ENCODE assay signal across 8 mouse cellular contexts in genomic region chr13:13516376-13517225, GRCm38 (mm10).
DNase-seq lines count a peak whose midpoint lies in the region; ATAC-seq and TF ChIP-seq lines count a peak whose summit lies in the region.

No protein-coding gene starts in this region.

- H3K27ac ChIP-seq in forebrain, embryonic 16.5 days (ENCODE audit: low read length): no peak overlapping the region
- H3K27ac ChIP-seq in neural tube, embryonic 15.5 days (replicated peaks): no peak overlapping the region
- H3K27ac ChIP-seq in testis, adult 2 months (ENCODE audit: control insufficient read depth, insufficient read depth, low read depth, low read length): no peak overlapping the region

- peak; percentile 30 for DNase-seq in c-Kit-positive CD71-positive TER-119-positive erythroid progenitor cells, embryonic 14.5 days (ENCODE audit: low spot score)
- DNase-seq in heart, postnatal 36 days: peak; percentile 90 to 96
- peak; percentile 88 for DNase-seq in layer of hippocampus, adult 11-12 months (ENCODE audit: low spot score)
- peak; percentile 90 for DNase-seq in lung, adult 2 months

- H3K9me3 ChIP-seq in E14TG2a.4 (ENCODE audit: low read length): no peaks in the 10 kb centered on the region
- H3K9me3 ChIP-seq in forebrain, embryonic 16.5 days (ENCODE audit: control insufficient read depth, low read length): no peaks in the 10 kb centered on the region
- H3K9me3 ChIP-seq in neural tube, embryonic 15.5 days (replicated peaks): no peaks in the 10 kb centered on the region

- no peaks in the 10 kb centered on the region for H3K27me3 ChIP-seq in E14TG2a.4 (ENCODE audit: insufficient read depth, low read length)
- no peaks in the 10 kb centered on the region for H3K27me3 ChIP-seq in forebrain, embryonic 16.5 days (replicated peaks; ENCODE audit: control insufficient read depth, insufficient read depth, low read length)
- H3K27me3 ChIP-seq in neural tube, embryonic 15.5 days (replicated peaks): no peaks in the 10 kb centered on the region
- H3K27me3 ChIP-seq in testis, adult 2 months (ENCODE audit: control insufficient read depth, insufficient read depth, low read length): no peaks in the 10 kb centered on the region

- ATAC-seq in forebrain, embryonic 16.5 days: peak; percentile 69
- ATAC-seq in neural tube, embryonic 15.5 days (ENCODE audit: low FRiP score): peak; percentile 87

- H3K4me1 ChIP-seq in E14TG2a.4 (replicated peaks; ENCODE audit: low read depth, low read length): peaks cover 14% of the 10 kb centered on the region
- no peaks in the 10 kb centered on the region for H3K4me1 ChIP-seq in forebrain, embryonic 16.5 days (replicated peaks; ENCODE audit: control insufficient read depth, insufficient read depth, low read length)
- H3K4me1 ChIP-seq in lung, adult 2 months (ENCODE audit: control insufficient read depth, insufficient read depth, low read length): no peaks in the 10 kb centered on the region; the same call in 1 of the 2 replicates
- no peaks in the 10 kb centered on the region for H3K4me1 ChIP-seq in neural tube, embryonic 15.5 days
- no peaks in the 10 kb centered on the region; the same call in 1 of the 2 replicates for H3K4me1 ChIP-seq in testis, adult 2 months (ENCODE audit: control insufficient read depth, insufficient read depth, low read length)

- no peak overlapping the region for H3K9ac ChIP-seq in forebrain, embryonic 16.5 days (replicated peaks; ENCODE audit: low read depth, low read length)
- peak overlapping the region; percentile 28; the same call in 1 of the 2 replicates for H3K9ac ChIP-seq in neural tube, embryonic 15.5 days (replicated peaks)

- H3K4me2 ChIP-seq in forebrain, embryonic 16.5 days (ENCODE audit: low read length): no peak overlapping the region
- peak overlapping the region; percentile 45 for H3K4me2 ChIP-seq in neural tube, embryonic 15.5 days

- intact Hi-C loops in heart, postnatal 36 days (cut with DNase I): loop anchor here (1.0 kb wide), 3 partner anchors 57 to 101 kb away; no protein-coding TSS in a partner anchor

- 48% methylated on average over 17 of the region's 17 CpGs for WGBS in forebrain, embryonic 16.5 days
- 41% methylated on average over 17 of the region's 17 CpGs for WGBS in lung, adult 2 months
- 48% methylated on average over 17 of the region's 17 CpGs for WGBS in neural tube, embryonic 15.5 days

- H3K36me3 ChIP-seq in E14TG2a.4 (ENCODE audit: insufficient read depth, low read length): peaks cover 8% of the 10 kb centered on the region
- H3K36me3 ChIP-seq in forebrain, embryonic 16.5 days (ENCODE audit: control insufficient read depth, insufficient read depth): no peaks in the 10 kb centered on the region
- no peaks in the 10 kb centered on the region for H3K36me3 ChIP-seq in neural tube, embryonic 15.5 days
- H3K36me3 ChIP-seq in testis, adult 2 months (ENCODE audit: control insufficient read depth, insufficient read depth, low read length): no peaks in the 10 kb centered on the region

- TF ChIP-seq POLR2A in lung, adult 2 months (IDR thresholded peaks at IDR 0.05; ENCODE audit: borderline replicate concordance, extremely low read depth, low read depth, low read length): no peak
- TF ChIP-seq POLR2A in testis, adult 2 months (IDR thresholded peaks at IDR 0.05; ENCODE audit: control insufficient read depth, low read depth, low read length): no peak

- peak; percentile 100 for TF ChIP-seq CTCF in E14TG2a.4 (conservative IDR thresholded peaks at IDR 0.05; ENCODE audit: low read length)
- TF ChIP-seq CTCF in lung, adult 2 months (IDR thresholded peaks at IDR 0.05; ENCODE audit: insufficient read depth, low read length): peak; percentile 99
- peak; percentile 92 for TF ChIP-seq CTCF in testis, adult 2 months (IDR thresholded peaks at IDR 0.05; ENCODE audit: control insufficient read depth, insufficient read depth, insufficient replicate concordance, low read depth, low read length)

- no peak overlapping the region for H3K4me3 ChIP-seq in E14TG2a.4 (replicated peaks; ENCODE audit: low read length)
- H3K4me3 ChIP-seq in forebrain, embryonic 16.5 days (replicated peaks; ENCODE audit: low read length): no peak overlapping the region
- H3K4me3 ChIP-seq in lung, adult 2 months (replicated peaks; ENCODE audit: extremely low read depth, low read depth, low read length): no peak overlapping the region
- H3K4me3 ChIP-seq in neural tube, embryonic 15.5 days (replicated peaks): no peak overlapping the region
- no peak overlapping the region for H3K4me3 ChIP-seq in testis, adult 2 months (ENCODE audit: control insufficient read depth, low read depth, low read length)

Comparison
In these comparisons a context has a peak if more than half of its experiments do, and no peak if none do; other contexts are left out.
1. DNase-seq: peak in every context shown above with its lines; median percentile 93 in heart, postnatal 36 days; 90 in lung, adult 2 months; 88 in layer of hippocampus, adult 11-12 months; 30 in c-Kit-positive CD71-positive TER-119-positive erythroid progenitor cells, embryonic 14.5 days.